Mouse (Mus musculus) myocyte (in vitro differentiated cells): Measurements from ENCODE around the gene Ogfod1. TPM values are rescaled to one million over a fixed set of nuclear protein-coding genes. Genes with fewer than 3 reads are reported as not detected.
A peak's percentile ranks its signal among the peaks of the same experiment; 100 is the strongest.
"Not testable (repeated sequence)": the region's sequence is repeated elsewhere in the genome, so short reads cannot be mapped to it uniquely, and the experiment has no call there.

Experiments
- H3K27me3 ChIP-seq: one replicate; pipeline ENCODE4 v1.6.1; 2011; ENCODE audit not compliant: control insufficient read depth, insufficient read depth, insufficient read length
- H3K36me3 ChIP-seq: one replicate; pipeline ENCODE4 v1.6.1; 2011; ENCODE audit not compliant: control insufficient read depth, insufficient read depth
- H3K4me2 ChIP-seq: one replicate; pipeline ENCODE4 v1.6.1; 2011; ENCODE audit warnings: low read depth, control low read depth
- H3K4me3 ChIP-seq: one replicate; pipeline ENCODE4 v1.5.1; 2011; ENCODE audit warnings: mild to moderate bottlenecking, control low read depth, moderate library complexity
- H3K79me2 ChIP-seq: one replicate; pipeline ENCODE4 v1.6.1; 2011; ENCODE audit not compliant: control insufficient read depth, insufficient read depth
- H3ac ChIP-seq: one replicate; pipeline ENCODE4 v1.6.1; 2011; ENCODE audit not compliant: control insufficient read depth, insufficient read length
- CEBPB ChIP-seq: IDR thresholded peaks from 2 replicates; pipeline ENCODE4 v1.6.1; 2011; ENCODE audit warnings: mild to moderate bottlenecking, moderate library complexity; ENCODE audit not compliant: poor library complexity, insufficient read depth, severe bottlenecking
- E2F4 ChIP-seq: IDR thresholded peaks from one replicate; pipeline ENCODE4 v1.6.1; 2011; ENCODE audit warnings: mild to moderate bottlenecking, control low read depth, moderate library complexity; ENCODE audit not compliant: insufficient read depth
- MAX ChIP-seq: IDR thresholded peaks from one replicate; pipeline ENCODE4 v1.6.1; 2011; ENCODE audit warnings: low read depth, mild to moderate bottlenecking, control low read depth
- MYOD1 ChIP-seq, 3 experiments: IDR thresholded peaks; one replicate each; pipeline ENCODE4 v1.6.1; 2011; ENCODE audit warnings: control low read depth in 2 of 3, low read depth in 2 of 3, mild to moderate bottlenecking in 2 of 3, moderate library complexity in 1 of 3; ENCODE audit not compliant: insufficient read length in 2 of 3, control insufficient read depth in 1 of 3
- MYOG ChIP-seq, 3 experiments: IDR thresholded peaks; one replicate each; pipeline ENCODE4 v1.6.1; 2011; ENCODE audit warnings: control low read depth in 2 of 3, low read depth in 2 of 3, mild to moderate bottlenecking in 2 of 3; ENCODE audit not compliant: insufficient read length in 2 of 3, control insufficient read depth in 1 of 3, insufficient read depth in 1 of 3
- POLR2A ChIP-seq: IDR thresholded peaks from one replicate; pipeline ENCODE4 v1.6.1; 2011; ENCODE audit warnings: low read depth, mild to moderate bottlenecking, control low read depth, moderate library complexity; ENCODE audit not compliant: insufficient read length
- POLR2AphosphoS2 ChIP-seq: IDR thresholded peaks from one replicate; pipeline ENCODE4 v1.6.1; 2011; ENCODE audit warnings: low read depth, control low read depth; ENCODE audit not compliant: insufficient read length
- REST ChIP-seq: IDR thresholded peaks from one replicate; pipeline ENCODE4 v1.6.1; 2011; ENCODE audit warnings: mild to moderate bottlenecking, control low read depth, moderate library complexity; ENCODE audit not compliant: insufficient read depth, insufficient read length
- SRF ChIP-seq: IDR thresholded peaks from one replicate; pipeline ENCODE4 v1.6.1; 2011; ENCODE audit warnings: low read depth; ENCODE audit not compliant: control insufficient read depth, insufficient read length
- TCF12 ChIP-seq: IDR thresholded peaks from one replicate; pipeline ENCODE4 v1.6.1; 2011; ENCODE audit warnings: mild to moderate bottlenecking, control low read depth; ENCODE audit not compliant: poor library complexity, insufficient read depth, severe bottlenecking
- TCF3 ChIP-seq: IDR thresholded peaks from one replicate; pipeline ENCODE4 v1.6.1; 2011; ENCODE audit warnings: low read depth, control low read depth; ENCODE audit not compliant: insufficient read length
- USF1 ChIP-seq: IDR thresholded peaks from one replicate; pipeline ENCODE4 v1.6.1; 2011; ENCODE audit warnings: low read depth, mild to moderate bottlenecking, control low read depth, moderate library complexity
- polyA plus RNA-seq: library from polyadenylated mRNA; unstranded; fragments of >200 nt; fragmentation: generic; extraction: Trizol; gene quantifications from one replicate; pipeline ENCODE4 v1.2.1, GENCODE M21; 2012; ENCODE audit warnings: missing spikeins

Ogfod1 gene
- polyA plus RNA-seq, 1 experiment = 15.6 TPM

GRCm38 (mm10) chr8:94023916-94024315 lies 13.1 kb upstream of the Ogfod1 start:
- no peak overlapping the region for H3K4me3 ChIP-seq
- no peaks in the 10 kb centered on the region for H3K27me3 ChIP-seq
- no peaks in the 10 kb centered on the region for H3K79me2 ChIP-seq
- no peak for TF ChIP-seq CEBPB
- no peak overlapping the region for H3K4me2 ChIP-seq
- H3K36me3 ChIP-seq = peaks cover 63% of the 10 kb centered on the region
- no peak overlapping the region for H3ac ChIP-seq

DNA sequence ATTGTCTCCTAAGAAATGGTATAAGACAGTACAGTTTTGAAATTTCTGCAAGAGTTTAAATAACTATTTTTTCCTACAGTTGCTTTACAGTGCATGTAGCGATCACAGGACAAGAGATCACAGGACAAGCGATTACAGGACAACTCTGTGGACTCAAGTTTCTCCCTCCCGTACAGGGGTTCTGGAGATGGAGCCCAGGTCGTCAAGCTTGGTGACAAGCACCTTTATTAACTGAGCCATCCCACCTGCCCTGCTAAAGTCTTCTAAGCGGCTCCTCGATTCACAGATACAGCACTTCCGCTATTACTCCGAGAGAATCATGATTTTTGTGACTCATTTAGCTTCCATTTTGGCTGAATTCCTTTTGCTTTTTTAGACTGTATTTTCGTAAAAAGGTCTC lies 7.3 kb upstream of the Ogfod1 start:
- H3K4me2 ChIP-seq = no peak overlapping the region
- no peak overlapping the region for H3ac ChIP-seq
- peaks cover 63% of the 10 kb centered on the region for H3K36me3 ChIP-seq
- H3K27me3 ChIP-seq = no peaks in the 10 kb centered on the region
- H3K79me2 ChIP-seq = peaks cover 41% of the 10 kb centered on the region
- TF ChIP-seq TCF12 = no peak
- TF ChIP-seq CEBPB = no peak
- no peak for TF ChIP-seq TCF3
- TF ChIP-seq REST = no peak
- no peak for TF ChIP-seq POLR2AphosphoS2
- TF ChIP-seq USF1 = no peak
- TF ChIP-seq MAX = no peak
- no peak for TF ChIP-seq E2F4
- no peak for TF ChIP-seq POLR2A
- no peak for TF ChIP-seq SRF
- no peak for TF ChIP-seq MYOG (IDR thresholded peaks at IDR 0.05; ENCODE audit: control insufficient read depth in 1 of 3, insufficient read depth in 1 of 3, insufficient read length in 2 of 3, low read depth in 2 of 3)
- no peak for TF ChIP-seq MYOD1 (IDR thresholded peaks at IDR 0.05; ENCODE audit: control insufficient read depth in 1 of 3, insufficient read length in 2 of 3, low read depth in 2 of 3)
- H3K4me3 ChIP-seq = no peak overlapping the region

DNA sequence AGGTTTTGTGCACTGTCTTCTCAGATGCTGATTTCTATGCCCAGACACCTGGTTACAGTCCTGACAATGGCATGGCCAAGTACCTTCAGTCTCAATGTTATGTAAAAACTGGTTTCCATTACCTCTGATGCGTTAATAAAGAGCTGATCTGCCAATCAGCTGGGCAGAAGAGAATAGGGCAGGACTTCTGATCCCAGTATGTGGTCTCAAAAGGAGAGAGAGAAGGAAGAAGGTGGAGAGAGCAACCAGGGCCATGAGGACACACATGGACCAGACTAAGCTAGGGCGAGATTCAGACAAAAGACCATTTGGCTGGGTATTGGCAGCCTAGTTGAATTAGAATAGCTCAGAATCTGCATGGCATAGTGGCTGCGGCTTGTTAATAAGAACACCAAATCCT lies 3.4 kb upstream of the Ogfod1 start:
- Histone ChIP-seq H3ac (no peak overlapping the region), H3K79me2 (peaks cover 74% of the 10 kb centered on the region), H3K4me3 (no peak overlapping the region), H3K36me3 (peaks cover 31% of the 10 kb centered on the region), H3K27me3 (no peaks in the 10 kb centered on the region), H3K4me2 (no peak overlapping the region)
- TF ChIP-seq CEBPB (no peak), USF1 (no peak), REST (no peak), TCF12 (no peak), POLR2AphosphoS2 (no peak), E2F4 (no peak), MYOD1 (IDR thresholded peaks at IDR 0.05; ENCODE audit: control insufficient read depth in 1 of 3, insufficient read length in 2 of 3, low read depth in 2 of 3) (no peak), SRF (no peak), MYOG (IDR thresholded peaks at IDR 0.05; ENCODE audit: control insufficient read depth in 1 of 3, insufficient read depth in 1 of 3, insufficient read length in 2 of 3, low read depth in 2 of 3) (no peak), MAX (no peak), POLR2A (no peak), TCF3 (no peak)

DNA sequence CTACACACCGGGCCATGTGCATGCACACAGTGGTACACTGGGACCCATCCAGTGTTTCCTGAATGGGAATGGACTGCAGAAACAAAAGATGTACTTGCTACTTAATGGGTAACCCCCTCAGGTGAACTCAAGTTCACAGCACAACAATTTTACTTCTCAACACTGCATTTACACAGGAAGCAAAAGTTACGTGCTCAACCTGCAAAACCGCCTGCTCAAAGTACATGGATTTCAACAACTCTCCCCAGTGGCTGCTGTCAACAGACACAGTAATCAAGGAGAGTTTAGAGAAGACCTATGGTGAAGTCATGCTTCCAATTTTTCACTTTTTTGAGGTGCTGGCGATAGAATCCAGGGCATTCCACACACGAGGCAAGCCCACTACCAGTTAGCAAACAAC lies 1.8 kb upstream of the Ogfod1 start:
- Histone ChIP-seq H3K27me3 (no peaks in the 10 kb centered on the region), H3K4me2 (peak overlapping the region; percentile 93)
- TF ChIP-seq MYOG (IDR thresholded peaks at IDR 0.05; ENCODE audit: control insufficient read depth in 1 of 3, insufficient read depth in 1 of 3, insufficient read length in 2 of 3, low read depth in 2 of 3) (no peak), MYOD1 (IDR thresholded peaks at IDR 0.05; ENCODE audit: control insufficient read depth in 1 of 3, insufficient read length in 2 of 3, low read depth in 2 of 3) (no peak), USF1 (no peak), MAX (no peak), TCF3 (no peak)

DNA sequence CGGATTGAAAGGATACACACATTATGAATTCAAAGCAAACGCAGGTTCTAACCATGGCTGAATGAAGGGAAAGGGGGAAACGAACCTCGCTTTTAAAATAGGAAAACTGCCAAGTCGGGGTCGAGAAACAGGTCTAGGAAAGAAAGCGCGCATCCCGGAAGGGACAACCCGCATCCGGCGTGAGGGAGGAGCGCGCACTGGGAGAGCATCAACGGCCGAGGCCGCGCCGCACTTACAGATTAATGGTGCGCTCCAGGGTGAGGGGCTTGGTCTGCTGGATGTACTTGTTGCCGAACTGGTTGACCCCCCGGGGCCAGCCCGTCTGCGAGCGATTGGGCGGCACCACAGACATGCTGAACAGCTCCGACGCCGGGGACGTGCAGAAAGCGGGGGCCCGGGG lies 457 bp upstream of the Ogfod1 start:
- peaks cover 12% of the 10 kb centered on the region for H3K36me3 ChIP-seq
- peak overlapping the region; percentile 91 for H3ac ChIP-seq
- H3K27me3 ChIP-seq = not testable (repeated sequence)
- H3K79me2 ChIP-seq = peaks cover 68% of the 10 kb centered on the region
- H3K4me3 ChIP-seq = peak overlapping the region; percentile 74
- peak; percentile 64 for TF ChIP-seq POLR2A
- peak; percentile 42 for TF ChIP-seq POLR2AphosphoS2
- peak overlapping the region; percentile 93 for H3K4me2 ChIP-seq

More for the DNA sequence above, 1.8 kb upstream of the Ogfod1 start:
- peaks cover 25% of the 10 kb centered on the region for H3K36me3 ChIP-seq
- peak overlapping the region; percentile 74 for H3K4me3 ChIP-seq
- no peak overlapping the region for H3ac ChIP-seq
- H3K79me2 ChIP-seq = peaks cover 77% of the 10 kb centered on the region

DNA sequence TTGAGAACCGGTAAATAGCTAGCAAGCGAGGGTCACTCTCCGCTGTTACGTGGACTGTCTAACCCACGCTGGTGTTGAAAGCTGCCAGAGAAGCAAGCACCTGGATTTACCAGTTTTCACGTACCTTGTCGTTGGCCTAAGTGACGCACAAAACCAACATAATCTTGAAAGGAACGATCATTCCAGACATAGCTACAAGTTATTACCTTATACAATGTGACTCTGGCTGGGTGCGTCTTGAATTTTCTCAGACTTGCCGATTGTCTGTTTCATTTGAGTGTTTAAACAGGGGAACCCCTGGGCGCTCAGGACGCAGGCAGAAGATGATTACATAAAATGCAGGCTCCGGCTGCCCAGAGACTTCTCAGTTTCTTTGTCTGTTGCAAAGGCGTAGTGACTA lies 808 bp downstream of the Ogfod1 start:
- Histone ChIP-seq H3K27me3 (no peaks in the 10 kb centered on the region), H3ac (peak overlapping the region; percentile 91), H3K4me2 (peak overlapping the region; percentile 92), H3K36me3 (peaks cover 11% of the 10 kb centered on the region), H3K4me3 (peak overlapping the region; percentile 74), H3K79me2 (peaks cover 55% of the 10 kb centered on the region)
- TF ChIP-seq CEBPB (no peak), USF1 (no peak), SRF (no peak), TCF12 (no peak), E2F4 (no peak), POLR2AphosphoS2 (no peak), MYOG (IDR thresholded peaks at IDR 0.05; ENCODE audit: control insufficient read depth in 1 of 3, insufficient read depth in 1 of 3, insufficient read length in 2 of 3, low read depth in 2 of 3) (no peak), MAX (no peak), POLR2A (no peak), REST (no peak), TCF3 (no peak), MYOD1 (IDR thresholded peaks at IDR 0.05; ENCODE audit: control insufficient read depth in 1 of 3, insufficient read length in 2 of 3, low read depth in 2 of 3) (no peak)
